Mouse (Mus musculus) thymus, adult 18-20 months (tissue): Measurements from ENCODE around the gene Ttc29.

Experiments used
- DNase-seq, 2 experiments: peaks; one replicate each; pipeline ENCODE4 v3.0.0; 2022; ENCODE audit warnings: mixed read lengths in 2 of 2

Ttc29 gene

DNA sequence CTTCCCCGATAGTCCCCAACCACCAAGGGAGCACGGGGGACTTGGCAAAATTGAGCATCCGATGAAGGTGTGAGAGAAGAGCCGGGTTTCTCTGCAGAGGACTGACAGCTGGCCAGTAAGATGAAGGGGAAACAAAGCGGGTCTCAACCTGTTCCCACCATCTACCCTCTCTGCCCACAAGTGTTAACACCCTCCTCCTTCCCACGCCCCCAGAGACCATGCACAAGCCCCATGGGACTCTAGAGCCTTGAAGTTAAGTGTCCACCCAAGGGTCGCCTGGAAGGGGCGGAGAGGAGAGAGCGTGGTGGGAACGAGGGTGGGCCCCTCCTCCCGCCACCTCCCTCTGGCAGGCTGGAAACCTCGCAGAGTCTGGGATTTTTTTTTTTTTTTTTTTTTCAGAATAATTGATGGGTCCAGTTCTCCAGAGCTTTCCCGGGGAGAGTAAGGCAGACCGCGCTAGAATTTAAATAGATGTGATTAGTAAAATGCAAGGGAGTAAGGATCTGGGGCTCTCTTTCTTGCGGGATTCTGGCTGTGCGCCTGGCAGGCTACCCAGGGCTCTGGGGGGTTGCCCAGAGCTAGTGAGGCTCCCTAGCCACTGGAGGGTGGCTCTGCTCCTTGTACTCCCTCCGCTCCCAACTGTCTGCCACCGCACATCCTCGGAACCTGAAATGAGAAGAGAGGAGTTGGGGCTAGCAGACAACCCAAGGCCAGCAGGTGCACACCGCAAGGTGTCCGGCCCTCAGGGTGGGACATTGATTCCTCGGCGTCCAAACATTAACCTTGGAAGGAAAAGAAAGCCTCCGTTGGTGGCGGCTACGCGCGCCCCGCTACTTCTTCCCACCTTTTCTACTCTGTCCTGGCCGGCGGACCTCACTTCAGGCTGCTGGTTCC, 214.0 kb downstream of the Ttc29 start:
- DNase-seq: no peak

- DNase-seq: no peak
Measured at GRCm38 (mm10) chr8:78427769-78428130, 214.7 kb downstream of the Ttc29 start.

DNA sequence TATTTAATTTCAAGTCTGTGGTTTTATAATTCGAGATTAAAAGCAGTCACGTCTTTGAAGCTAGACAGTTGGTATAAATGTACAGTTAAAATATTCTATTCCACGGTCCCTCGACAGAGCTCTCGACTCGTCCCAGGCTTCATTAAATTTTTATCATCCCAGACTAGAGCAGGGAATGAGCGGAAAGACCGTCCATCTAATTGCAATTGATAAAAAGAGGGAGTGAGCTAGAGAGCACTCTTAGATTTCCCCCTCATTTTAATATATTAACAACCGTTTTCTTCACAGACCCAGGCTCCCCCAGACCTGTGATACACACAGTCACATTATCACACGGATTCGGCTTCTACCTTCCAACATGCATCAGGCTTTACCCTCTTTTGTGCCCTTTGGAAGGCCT, 215.1 kb downstream of the Ttc29 start:
- no peak for DNase-seq

DNA sequence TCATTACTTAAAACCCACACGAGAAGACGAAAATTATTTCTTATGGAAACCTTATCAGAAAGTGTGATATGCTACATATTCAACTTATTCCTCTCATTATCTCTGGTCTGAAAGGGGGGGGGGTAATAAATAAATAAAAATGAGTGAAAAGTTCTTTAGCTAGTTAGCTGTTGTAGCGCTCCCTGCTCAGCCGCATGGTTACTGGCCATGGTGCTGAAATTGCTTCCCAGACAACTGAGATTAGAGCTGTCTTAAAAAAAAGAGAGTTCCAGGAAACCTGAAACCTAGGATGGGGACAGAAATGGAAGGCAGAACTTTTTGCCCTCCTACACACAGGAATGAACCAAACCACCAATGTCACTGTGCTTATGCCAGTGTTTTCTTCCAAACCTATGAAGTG, 218.3 kb downstream of the Ttc29 start:
- no peak for DNase-seq

- DNase-seq: no peak
Measured at GRCm38 (mm10) chr8:78432451-78432850, 219.4 kb downstream of the Ttc29 start.

- no peak for DNase-seq
Measured at GRCm38 (mm10) chr8:78433318-78433717, 220.2 kb downstream of the Ttc29 start.

DNA sequence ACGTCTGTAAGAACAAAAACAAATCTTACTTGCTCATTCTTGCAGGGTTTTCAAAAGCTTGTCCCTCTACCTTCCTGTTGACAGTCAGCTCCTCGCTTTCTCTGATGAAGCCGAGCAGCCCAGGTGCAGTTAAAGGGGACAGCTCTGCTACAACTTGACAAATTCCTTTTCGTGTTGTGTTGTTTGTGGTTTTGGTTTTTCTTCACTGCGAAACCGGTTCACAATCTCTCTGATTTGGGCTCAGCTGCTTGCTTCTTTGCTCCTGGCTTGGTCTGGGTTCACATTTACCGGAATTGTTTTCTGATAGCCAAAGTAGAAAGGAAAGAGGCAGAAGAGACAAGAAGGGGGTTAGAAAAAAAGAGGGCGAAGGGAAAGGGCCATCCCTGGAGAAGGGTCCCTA, 221.2 kb downstream of the Ttc29 start:
- no peak for DNase-seq

DNA sequence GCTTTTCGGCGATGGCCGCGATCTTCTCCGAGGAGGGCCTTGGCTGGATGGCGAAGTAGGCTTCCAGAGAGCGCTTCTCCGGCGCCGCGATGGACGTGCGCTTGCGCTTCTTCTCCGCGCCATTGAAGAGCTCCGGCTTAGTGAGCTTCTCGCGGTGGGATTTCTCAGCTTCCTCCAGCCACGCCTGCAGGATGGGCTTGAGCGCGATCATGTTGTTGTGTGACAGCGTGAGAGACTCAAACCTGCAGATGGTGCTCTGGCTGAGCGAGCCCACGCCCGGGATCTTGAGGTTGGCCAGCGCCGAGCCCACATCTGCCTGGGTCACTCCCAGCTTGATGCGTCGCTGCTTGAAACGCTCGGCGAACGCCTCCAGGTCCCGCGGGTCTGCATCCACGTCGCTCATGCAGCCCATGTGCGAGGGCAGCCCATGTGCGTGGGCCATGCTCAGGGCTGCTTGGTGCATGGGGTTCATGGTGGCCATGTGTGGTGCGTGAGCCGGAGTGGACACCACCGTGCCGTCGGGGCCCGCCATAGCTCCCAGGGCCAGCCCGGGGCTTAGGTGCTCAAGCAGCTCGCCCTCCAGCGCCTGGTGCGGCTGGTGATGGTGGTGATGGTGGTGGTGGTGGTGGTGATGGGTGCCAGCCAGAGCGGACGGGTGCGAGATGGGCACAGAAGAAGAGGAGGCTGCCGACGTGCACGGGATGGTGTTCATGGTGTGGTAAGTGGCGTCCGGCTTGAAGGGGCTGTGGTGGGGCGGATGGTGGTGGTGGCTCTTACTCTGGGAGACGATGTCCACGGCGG, 221.9 kb downstream of the Ttc29 start:
- no peak for DNase-seq

DNA sequence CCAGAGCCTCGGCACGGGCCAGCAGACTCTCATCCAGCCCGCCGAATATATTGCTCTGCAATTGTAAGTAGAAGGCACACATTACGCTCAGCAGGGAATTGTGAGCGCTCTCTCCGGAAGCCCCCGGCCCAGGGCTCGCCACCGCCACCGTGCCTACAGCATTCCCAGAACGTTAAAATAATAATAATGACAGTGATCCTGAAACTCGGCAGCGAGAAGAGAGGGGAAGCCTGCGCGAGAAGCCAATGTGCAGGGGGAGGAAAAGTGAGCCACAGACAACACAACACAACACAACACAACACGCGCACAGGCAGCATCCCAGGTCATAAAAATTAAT, 222.5 kb downstream of the Ttc29 start:
- no peak for DNase-seq

GRCm38 (mm10) chr8:78436071-78436651, 223.1 kb downstream of the Ttc29 start, which contains the start of gene Pou4f2:
Gene Pou4f2, minus strand, starts transcription at chr8:78436645.
- no peak for DNase-seq

- no peak for DNase-seq
Measured at GRCm38 (mm10) chr8:78436661-78437060, 223.6 kb downstream of the Ttc29 start.

- no peak for DNase-seq
Measured at GRCm38 (mm10) chr8:78437140-78438045, 224.3 kb downstream of the Ttc29 start.

- no peak for DNase-seq
Measured at GRCm38 (mm10) chr8:78438121-78438520, 225.0 kb downstream of the Ttc29 start.

GRCm38 (mm10) chr8:78442781-78443180, 229.7 kb downstream of the Ttc29 start:
- DNase-seq: no peak
